Mouse (Mus musculus) gastrocnemius, postnatal 36 days (tissue): ENCODE measurements around the gene Olfr557. TPM values are rescaled to one million over a fixed set of nuclear protein-coding genes. Genes with fewer than 3 reads are reported as not detected.

ENCODE experiments used
- DNase-seq, 2 experiments: peaks; one replicate each; pipeline ENCODE4 v3.0.0; 2022
- intact Hi-C: fragments of 180-260 bp; cut with DNase I; formaldehyde crosslinking; loops from one replicate; pipeline ENCODE4 v1.15.1; 2025
- long read RNA-seq, 2 experiments: library from polyadenylated mRNA; stranded (forward); transcript quantifications; one replicate each; pipeline ENCODE4 v2.0.0; 2021
- total RNA-seq, 2 experiments: library from RNA; stranded (reverse); gene quantifications; 2 replicates each; pipeline ENCODE4 v1.2.3; 2021

Olfr557 gene
- not detected for total RNA-seq
- long read RNA-seq, experiment 1, result 0 reads
- long read RNA-seq, experiment 2, result 0 reads

GRCm38 (mm10) chr7:102695358-102696125 is at the start of gene Olfr557:
Gene Olfr557, plus strand, starts transcription at chr7:102695910.
- no peak for DNase-seq
- intact Hi-C loops, result no loop called here

- intact Hi-C loops, result no loop called here
- DNase-seq, result no peak
These were observed 37.2 kb upstream of the Olfr557 start, which contains the start of gene Olfr555 for GRCm38 (mm10) chr7:102658523-102658922. Gene Olfr555, plus strand, starts transcription at chr7:102658823.

- intact Hi-C loops, result no loop called here
- no peak for DNase-seq
These were observed 31.1 kb upstream of the Olfr557 start, which contains the start of gene Olfr556 for GRCm38 (mm10) chr7:102664599-102664998. Gene Olfr556, plus strand, starts transcription at chr7:102664899.

GRCm38 (mm10) chr7:102665378-102665777 is 30.3 kb upstream of the Olfr557 start:
- intact Hi-C loops, result no loop called here
- DNase-seq, result no peak

- no peak for DNase-seq
- intact Hi-C loops, result no loop called here
These were observed 19.5 kb upstream of the Olfr557 start for GRCm38 (mm10) chr7:102676225-102676624.

- DNase-seq, result no peak
- intact Hi-C loops, result no loop called here
These were observed 13.8 kb upstream of the Olfr557 start for GRCm38 (mm10) chr7:102681916-102682315.

GRCm38 (mm10) chr7:102686944-102687501 is 8.7 kb upstream of the Olfr557 start, which contains the start of gene Trim68:
Gene Trim68, minus strand, starts transcription at chr7:102687327.
- intact Hi-C loops, result no loop called here

GRCm38 (mm10) chr7:102698461-102698860 is 2.8 kb downstream of the Olfr557 start:
- no peak for DNase-seq
- intact Hi-C loops, result no loop called here

More at GRCm38 (mm10) chr7:102686944-102687501, 8.7 kb upstream of the Olfr557 start, which contains the start of gene Trim68:
- peak; percentile 78 to 84 for DNase-seq

GRCm38 (mm10) chr7:102701915-102702314 is 6.2 kb downstream of the Olfr557 start, which contains the start of gene Olfr558:
Gene Olfr558, plus strand, starts transcription at chr7:102702215.
- intact Hi-C loops, result no loop called here
- no peak for DNase-seq

- DNase-seq, result no peak
- intact Hi-C loops, result no loop called here
These were observed 23.3 kb downstream of the Olfr557 start, which contains the start of gene Olfr33 for GRCm38 (mm10) chr7:102718970-102719369. Gene Olfr33, minus strand, starts transcription at chr7:102719070.

- intact Hi-C loops, result no loop called here
- DNase-seq, result no peak
These were observed 31.7 kb downstream of the Olfr557 start, which contains the start of gene Olfr559 for GRCm38 (mm10) chr7:102727391-102727790. Gene Olfr559, minus strand, starts transcription at chr7:102727491.

- no peak for DNase-seq
- intact Hi-C loops, result no loop called here
These were observed 38.1 kb downstream of the Olfr557 start for GRCm38 (mm10) chr7:102733793-102734192.

GRCm38 (mm10) chr7:102737705-102738104 is 42.0 kb downstream of the Olfr557 start:
- no peak for DNase-seq
- intact Hi-C loops, result no loop called here

Other genes starting within 250 kb of the Olfr557 start
- not detected for gene Olfr543, start 214.2 kb upstream of the Olfr557 start, total RNA-seq
- gene Olfr544, start 207.6 kb upstream of the Olfr557 start, total RNA-seq, result not detected
- not detected for gene Olfr545, start 196.3 kb upstream of the Olfr557 start, total RNA-seq
- not detected for gene Olfr547, start 161.2 kb upstream of the Olfr557 start, total RNA-seq
- gene Olfr548-ps1, start 155.0 kb upstream of the Olfr557 start, total RNA-seq, result not detected
- not detected for gene Olfr549, start 146.0 kb upstream of the Olfr557 start, total RNA-seq
- 1 to 10 TPM; 1.7 to 2.8 TPM for gene Trim21, start 130.4 kb upstream of the Olfr557 start, total RNA-seq
- under 1 TPM in 1 of 2 experiments, not detected in 1; 0.08 TPM for gene Olfr550, start 124.5 kb upstream of the Olfr557 start, total RNA-seq
- gene Olfr551, start 104.0 kb upstream of the Olfr557 start, total RNA-seq, result not detected
- gene Olfr552, start 98.1 kb upstream of the Olfr557 start, total RNA-seq, result under 1 TPM in 1 of 2 experiments, not detected in 1; 0.10 TPM
- gene Olfr553, start 77.7 kb upstream of the Olfr557 start, total RNA-seq, result not detected
- gene Olfr554, start 57.5 kb upstream of the Olfr557 start, total RNA-seq, result not detected
- not detected for gene Olfr555, start 37.1 kb upstream of the Olfr557 start, total RNA-seq
- gene Olfr556, start 31.0 kb upstream of the Olfr557 start, total RNA-seq, result not detected
- gene Trim68, start 8.6 kb upstream of the Olfr557 start, total RNA-seq, result 1 to 10 TPM; 3.6 to 4.2 TPM
- 1 to 10 TPM; 1.5 to 1.7 TPM for gene Olfr558, start 6.3 kb downstream of the Olfr557 start, total RNA-seq
- not detected for gene Olfr33, start 23.2 kb downstream of the Olfr557 start, total RNA-seq
- gene Olfr559, start 31.6 kb downstream of the Olfr557 start, total RNA-seq, result not detected
- gene Olfr560, start 63.5 kb downstream of the Olfr557 start, total RNA-seq, result under 1 TPM in 1 of 2 experiments, not detected in 1; 0.17 TPM
- gene Olfr78, start 63.6 kb downstream of the Olfr557 start, total RNA-seq, result under 1 TPM; 0.47 to 0.54 TPM
- gene Olfr561, start 75.3 kb downstream of the Olfr557 start, total RNA-seq, result not detected
- not detected for gene Olfr564, start 107.6 kb downstream of the Olfr557 start, total RNA-seq
- not detected for gene Olfr566, start 162.9 kb downstream of the Olfr557 start, total RNA-seq
- not detected for gene Olfr568, start 181.2 kb downstream of the Olfr557 start, total RNA-seq
- not detected for gene Olfr569, start 195.0 kb downstream of the Olfr557 start, total RNA-seq
- gene Olfr570, start 198.7 kb downstream of the Olfr557 start, total RNA-seq, result not detected
- gene Olfr571, start 221.6 kb downstream of the Olfr557 start, total RNA-seq, result not detected
- not detected for gene Olfr572, start 228.5 kb downstream of the Olfr557 start, total RNA-seq
- gene Olfr573-ps1, start 246.7 kb downstream of the Olfr557 start, total RNA-seq, result not detected